Mouse (Mus musculus) C2C12 (cell line): ENCODE data around the gene Rbms3. TPM values are rescaled to one million over a fixed set of nuclear protein-coding genes. Genes with fewer than 3 reads are reported as not detected.

Experiments
- H3K27me3 ChIP-seq: one replicate; pipeline ENCODE4 v1.6.1; 2011; ENCODE audit not compliant: control insufficient read depth, insufficient read depth, insufficient read length
- H3K36me3 ChIP-seq: one replicate; pipeline ENCODE4 v1.6.1; 2011; ENCODE audit not compliant: control insufficient read depth, insufficient read depth
- H3K4me3 ChIP-seq: one replicate; pipeline ENCODE4 v1.5.1; 2011; ENCODE audit warnings: mild to moderate bottlenecking, control low read depth; ENCODE audit not compliant: poor library complexity, insufficient read depth, severe bottlenecking
- H3K79me2 ChIP-seq: one replicate; pipeline ENCODE4 v1.6.1; 2011; ENCODE audit not compliant: control insufficient read depth, insufficient read depth
- H3K79me3 ChIP-seq: one replicate; pipeline ENCODE4 v1.6.1; 2011; ENCODE audit warnings: low read depth, control low read depth
- H3ac ChIP-seq: one replicate; pipeline ENCODE3; 2011; ENCODE audit warnings: low read depth; ENCODE audit not compliant: control insufficient read depth, insufficient read length
- CEBPB ChIP-seq: IDR thresholded peaks from one replicate; pipeline ENCODE4 v1.6.1; 2011; ENCODE audit warnings: low read depth, mild to moderate bottlenecking, control low read depth, moderate library complexity
- CTCF ChIP-seq: IDR thresholded peaks from one replicate; pipeline ENCODE4 v1.5.1; 2011; ENCODE audit not compliant: control insufficient read depth, insufficient read depth, insufficient read length
- FOSL1 ChIP-seq: IDR thresholded peaks from one replicate; pipeline ENCODE4 v1.8.0; 2011; ENCODE audit warnings: mild to moderate bottlenecking, low read length; ENCODE audit not compliant: poor library complexity, insufficient read depth, severe bottlenecking
- MAX ChIP-seq: IDR thresholded peaks from one replicate; pipeline ENCODE4 v1.6.1; 2011; ENCODE audit warnings: mild to moderate bottlenecking, control low read depth
- MYOD1 ChIP-seq: IDR thresholded peaks from one replicate; pipeline ENCODE4 v1.6.1; 2011; ENCODE audit warnings: low read depth; ENCODE audit not compliant: control insufficient read depth, insufficient read length
- MYOG ChIP-seq: IDR thresholded peaks from one replicate; pipeline ENCODE4 v1.6.1; 2011; ENCODE audit not compliant: control insufficient read depth, insufficient read length; ENCODE audit errors: extremely low read depth
- USF1 ChIP-seq: IDR thresholded peaks from one replicate; pipeline ENCODE4 v1.6.1; 2011; ENCODE audit warnings: low read depth, mild to moderate bottlenecking, control low read depth, moderate library complexity
- polyA plus RNA-seq: library from polyadenylated mRNA; unstranded; fragments of >200 nt; fragmentation: generic; extraction: Trizol; gene quantifications from one replicate; pipeline ENCODE4 v1.2.1, GENCODE M21; 2012; ENCODE audit warnings: missing spikeins

The Rbms3 gene
- polyA plus RNA-seq, 1 experiment, result 2.7 TPM

DNA sequence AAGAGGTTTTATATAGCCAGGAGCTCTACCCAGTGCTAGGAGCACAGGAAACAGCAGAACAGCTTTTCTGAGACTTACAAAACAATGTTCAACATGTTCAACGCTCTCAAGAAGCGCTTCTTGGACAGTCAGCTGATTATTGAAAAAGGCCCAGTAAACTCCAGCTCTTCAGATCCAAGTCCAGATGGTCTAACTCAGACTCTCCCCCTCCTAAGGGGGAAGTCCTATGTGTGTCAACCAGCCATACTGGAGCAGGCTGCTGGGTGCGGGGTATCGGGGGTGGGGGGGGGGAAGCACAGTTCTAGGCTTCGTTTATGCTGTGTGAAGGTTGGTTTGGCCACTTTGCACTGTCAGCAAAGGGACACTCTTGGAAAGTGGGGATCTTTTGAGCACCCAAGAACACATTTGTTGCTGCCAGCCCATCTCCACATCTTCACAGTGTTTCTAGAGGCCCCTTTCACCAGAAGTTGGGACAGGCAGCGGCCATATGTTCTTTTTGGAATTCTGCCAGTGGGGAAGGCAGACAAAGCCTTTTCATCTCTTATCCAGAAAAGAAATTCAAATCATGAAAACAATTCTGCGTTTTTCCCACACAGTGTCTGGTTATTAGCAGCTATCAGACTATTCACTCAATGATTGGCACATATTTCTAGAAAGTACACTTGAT is 485.5 kb downstream of the Rbms3 start:
- H3K27me3 ChIP-seq, result no peaks in the 10 kb centered on the region
- H3K4me3 ChIP-seq, result no peak overlapping the region
- H3ac ChIP-seq, result no peak overlapping the region
- peaks cover 1% of the 10 kb centered on the region for H3K79me3 ChIP-seq
- no peaks in the 10 kb centered on the region for H3K79me2 ChIP-seq
- H3K36me3 ChIP-seq, result no peaks in the 10 kb centered on the region
- no peak for TF ChIP-seq CTCF
- no peak for TF ChIP-seq MAX
- TF ChIP-seq USF1, result no peak
- TF ChIP-seq CEBPB, result no peak
- no peak for TF ChIP-seq MYOD1
- no peak for TF ChIP-seq FOSL1

DNA sequence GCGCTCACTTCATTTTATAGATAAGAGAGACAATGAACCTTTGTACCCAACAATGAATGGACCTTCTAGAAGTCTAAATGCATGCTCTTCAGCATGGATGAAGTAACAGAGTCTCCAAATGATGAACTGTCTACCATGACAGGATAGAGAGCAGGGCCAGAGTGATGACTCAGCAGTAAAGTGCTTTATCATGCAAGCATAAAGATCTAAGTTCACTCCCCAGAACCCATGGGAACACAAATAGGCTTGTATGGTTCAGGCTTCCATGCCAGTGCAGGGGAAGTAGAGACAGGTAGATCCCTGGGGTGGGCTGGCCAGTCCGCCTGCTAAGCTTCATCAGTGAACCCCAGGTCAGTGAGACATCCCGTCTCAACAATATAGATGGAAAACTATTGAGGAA is 489.7 kb downstream of the Rbms3 start:
- Histone ChIP-seq H3K27me3 (no peaks in the 10 kb centered on the region), H3K36me3 (no peaks in the 10 kb centered on the region), H3K79me3 (no peaks in the 10 kb centered on the region), H3ac (no peak overlapping the region), H3K79me2 (no peaks in the 10 kb centered on the region), H3K4me3 (no peak overlapping the region)
- no peak for TF ChIP-seq MAX
- TF ChIP-seq USF1, result no peak

DNA sequence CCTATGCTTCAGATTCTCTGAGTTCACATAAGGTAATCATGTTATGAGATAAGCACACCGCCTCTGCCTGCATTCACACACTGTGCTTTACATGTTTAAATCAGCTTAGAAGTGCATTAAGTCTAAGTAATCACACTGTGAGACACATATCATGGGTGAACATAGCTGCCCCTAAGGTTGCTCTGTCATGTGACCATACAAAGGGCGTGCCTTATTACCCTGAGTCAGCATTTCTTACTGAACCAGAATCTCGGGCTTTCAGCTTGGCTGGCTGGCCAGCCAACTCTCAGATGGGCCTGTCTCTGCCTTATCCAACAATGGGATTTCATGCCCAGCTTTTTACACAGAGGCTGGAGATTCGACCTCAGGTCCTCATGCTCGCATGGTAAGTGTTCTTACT is 493.3 kb downstream of the Rbms3 start:
- H3K27me3 ChIP-seq, result no peaks in the 10 kb centered on the region
- H3K79me3 ChIP-seq, result no peaks in the 10 kb centered on the region
- H3K79me2 ChIP-seq, result no peaks in the 10 kb centered on the region
- no peaks in the 10 kb centered on the region for H3K36me3 ChIP-seq
- H3ac ChIP-seq, result no peak overlapping the region
- H3K4me3 ChIP-seq, result no peak overlapping the region
- TF ChIP-seq FOSL1, result no peak
- TF ChIP-seq MYOG, result no peak
- TF ChIP-seq CEBPB, result no peak
- TF ChIP-seq MAX, result no peak
- no peak for TF ChIP-seq USF1
- no peak for TF ChIP-seq CTCF
- TF ChIP-seq MYOD1, result no peak

DNA sequence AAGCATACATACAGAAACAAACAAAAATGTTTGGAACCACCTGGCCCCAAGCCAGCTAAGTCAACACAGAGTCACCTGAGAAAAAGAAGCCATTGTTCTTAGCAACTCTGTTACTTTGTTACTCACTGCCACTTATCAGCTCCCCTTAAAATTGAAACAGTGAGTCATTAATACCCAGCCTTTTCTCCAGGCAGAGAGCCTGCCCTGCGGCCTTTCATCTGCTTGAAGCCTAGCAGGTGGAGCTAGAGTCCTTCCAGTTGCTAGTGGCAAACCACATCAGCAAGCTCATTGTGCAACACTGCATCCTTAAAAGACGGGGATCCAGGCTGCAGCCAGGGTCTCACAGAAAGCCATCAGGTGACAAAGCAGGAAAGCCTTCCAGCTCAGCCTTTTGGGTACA is 495.7 kb downstream of the Rbms3 start:
- Histone ChIP-seq H3K79me3 (no peaks in the 10 kb centered on the region), H3K4me3 (no peak overlapping the region), H3K79me2 (no peaks in the 10 kb centered on the region), H3K27me3 (no peaks in the 10 kb centered on the region), H3K36me3 (no peaks in the 10 kb centered on the region), H3ac (no peak overlapping the region)
- no peak for TF ChIP-seq MAX
- TF ChIP-seq CEBPB, result no peak
- TF ChIP-seq CTCF, result no peak
- no peak for TF ChIP-seq MYOG
- TF ChIP-seq MYOD1, result no peak
- TF ChIP-seq FOSL1, result no peak
- TF ChIP-seq USF1, result no peak

DNA sequence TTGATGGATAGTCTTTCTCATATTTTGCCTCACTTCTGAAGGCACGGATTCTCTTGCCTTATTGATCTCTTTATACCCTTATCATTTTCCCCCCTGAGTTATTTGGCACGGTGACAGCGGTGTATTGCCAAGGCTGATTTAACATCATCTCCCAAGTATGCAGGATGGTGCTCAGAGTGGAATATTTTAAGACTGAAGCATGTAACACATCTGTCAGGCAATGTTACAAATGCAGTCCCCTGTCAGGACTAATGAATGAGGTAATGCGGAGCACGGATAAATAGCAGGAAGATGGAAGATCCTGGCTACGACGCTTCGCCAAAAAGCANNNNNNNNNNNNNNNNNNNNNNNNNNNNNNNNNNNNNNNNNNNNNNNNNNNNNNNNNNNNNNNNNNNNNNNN is 502.9 kb downstream of the Rbms3 start:
- Histone ChIP-seq H3K79me3 (peaks cover 1% of the 10 kb centered on the region), H3K27me3 (no peaks in the 10 kb centered on the region), H3ac (no peak overlapping the region), H3K36me3 (no peaks in the 10 kb centered on the region), H3K4me3 (no peak overlapping the region), H3K79me2 (no peaks in the 10 kb centered on the region)
- TF ChIP-seq MYOD1 (peak; percentile 70), CTCF (no peak), MYOG (no peak), USF1 (no peak), CEBPB (no peak)

DNA sequence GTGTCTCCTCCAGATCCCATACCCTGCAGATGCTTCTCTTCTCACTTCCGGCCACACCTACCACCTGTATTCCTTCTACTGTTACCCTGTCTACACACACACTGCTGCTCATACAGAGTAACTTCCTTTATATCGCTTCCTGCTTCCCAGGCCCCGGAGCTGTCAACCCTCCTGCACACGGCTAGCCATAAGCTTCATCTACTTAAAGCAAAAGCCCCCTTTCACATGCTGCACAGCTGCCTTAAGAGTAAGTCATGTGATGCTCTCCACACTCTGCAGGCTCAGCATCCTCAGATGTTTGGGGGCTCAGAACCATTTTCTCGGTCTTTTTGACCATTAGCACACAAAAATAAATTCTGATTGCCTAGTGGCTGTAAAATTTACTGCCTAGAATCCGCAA is 503.9 kb downstream of the Rbms3 start:
- TF ChIP-seq MAX (no peak), MYOG (no peak), MYOD1 (no peak), USF1 (no peak), CEBPB (no peak), FOSL1 (no peak), CTCF (no peak)
- no peaks in the 10 kb centered on the region for H3K36me3 ChIP-seq
- no peaks in the 10 kb centered on the region for H3K27me3 ChIP-seq
- peaks cover 1% of the 10 kb centered on the region for H3K79me3 ChIP-seq
- no peak overlapping the region for H3K4me3 ChIP-seq
- no peaks in the 10 kb centered on the region for H3K79me2 ChIP-seq
- no peak overlapping the region for H3ac ChIP-seq
